27 mouse cellular contexts compared by ENCODE assay signal in genomic region chr2:46440038-46440437, GRCm38 (mm10).
"Had no signal": no experiment of that assay in that cellular context is flagged by ENCODE, and none has a peak within 500 bp of the region (broad histone marks: within the 10 kb centered on the region; RNA-seq: fewer than 3 reads in every experiment).

No protein-coding gene starts in this region.

- H3K9ac ChIP-seq: limb, embryonic 12.5 days; limb, embryonic 13.5 days; limb, embryonic 15.5 days; liver, embryonic 12.5 days; liver, embryonic 13.5 days; liver, embryonic 14.5 days; liver, embryonic 15.5 days; liver, postnatal 0 days; lung, embryonic 14.5 days; lung, embryonic 15.5 days; midbrain, embryonic 12.5 days; midbrain, embryonic 13.5 days; midbrain, embryonic 15.5 days had no signal

- H3K9me3 ChIP-seq: limb, embryonic 10.5 days; limb, embryonic 12.5 days; limb, embryonic 13.5 days; limb, embryonic 15.5 days; liver, embryonic 12.5 days; liver, embryonic 13.5 days; liver, embryonic 15.5 days; lung, embryonic 15.5 days; megakaryocyte, embryonic 14.5 days; midbrain, embryonic 10.5 days; midbrain, embryonic 12.5 days; midbrain, embryonic 13.5 days; midbrain, embryonic 15.5 days had no signal

- DNase-seq: left cerebral cortex, postnatal 4 days; liver; liver, embryonic 13.5 days; liver, postnatal 0 days; lung, adult 18-20 months; lung, adult 2 months; lung, embryonic 14.5 days; lung, postnatal 10 days; lung, postnatal 14 days; lung, postnatal 36 days; lung, postnatal 4 days; midbrain, embryonic 14.5 days had no signal

- H3K4me3 ChIP-seq: limb, embryonic 10.5 days; limb, embryonic 12.5 days; limb, embryonic 13.5 days; limb, embryonic 15.5 days; liver, embryonic 12.5 days; liver, embryonic 13.5 days; liver, embryonic 15.5 days; lung, embryonic 15.5 days; megakaryocyte, embryonic 14.5 days; midbrain, embryonic 10.5 days; midbrain, embryonic 12.5 days; midbrain, embryonic 13.5 days; midbrain, embryonic 15.5 days; myocyte had no signal

- H3K27ac ChIP-seq: limb, embryonic 10.5 days; limb, embryonic 12.5 days; limb, embryonic 13.5 days; limb, embryonic 15.5 days; liver, embryonic 12.5 days; liver, embryonic 13.5 days; liver, embryonic 14.5 days; liver, embryonic 15.5 days; lung, embryonic 15.5 days; macrophage; midbrain, embryonic 10.5 days; midbrain, embryonic 12.5 days; midbrain, embryonic 13.5 days; midbrain, embryonic 15.5 days had no signal

- H3K27me3 ChIP-seq: limb, embryonic 13.5 days; limb, embryonic 15.5 days; liver, embryonic 12.5 days; liver, embryonic 13.5 days; liver, embryonic 15.5 days; lung, embryonic 15.5 days; midbrain, embryonic 12.5 days; midbrain, embryonic 15.5 days had no signal

- H3K4me1 ChIP-seq: liver, embryonic 13.5 days had no signal

- H3K36me3 ChIP-seq: limb, embryonic 10.5 days; limb, embryonic 12.5 days; limb, embryonic 13.5 days; limb, embryonic 15.5 days; liver, embryonic 12.5 days; liver, embryonic 13.5 days; liver, embryonic 15.5 days; lung, embryonic 15.5 days; midbrain, embryonic 10.5 days; midbrain, embryonic 12.5 days; midbrain, embryonic 13.5 days; midbrain, embryonic 15.5 days had no signal
